Mouse (Mus musculus): ENCODE data around the gene Pip4k2c.
"Not testable (repeated sequence)": the region's sequence is repeated elsewhere in the genome, so short reads cannot be mapped to it uniquely, and the experiment has no call there.

Gene Pip4k2c

DNA sequence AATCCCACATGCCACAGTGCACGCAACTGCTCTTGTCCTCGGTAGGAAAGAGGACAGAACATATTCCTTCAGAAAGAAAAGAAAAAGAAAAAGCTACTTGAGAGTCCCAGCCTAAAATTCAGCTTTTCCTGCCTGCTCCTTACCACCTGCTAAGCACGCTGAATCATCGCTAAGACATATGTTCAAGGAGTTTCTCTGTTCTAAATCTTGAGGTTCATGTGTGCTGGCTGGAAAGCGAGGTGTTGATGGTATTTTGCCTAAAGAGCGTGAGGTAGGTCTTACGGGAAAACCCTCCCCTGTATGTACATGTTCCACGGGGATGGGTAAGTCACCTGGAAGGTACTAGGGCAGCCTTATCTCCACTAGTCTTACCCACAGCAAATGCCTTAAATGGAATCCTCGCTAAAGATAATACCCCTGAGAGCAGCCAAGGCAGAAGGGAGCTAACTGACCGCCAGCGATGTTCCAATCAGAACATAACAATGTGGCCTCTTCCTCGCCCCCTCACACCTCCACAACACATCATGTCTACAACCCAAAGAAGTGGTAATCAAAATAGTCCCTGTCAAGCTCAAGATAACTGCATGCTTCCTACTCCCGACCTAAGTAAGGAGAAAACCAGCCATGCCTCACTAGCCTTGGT lies 1.3 kb downstream of the Pip4k2c start:
- in situ Hi-C loops (cut with MboI, MseI) = no loop called here

DNA sequence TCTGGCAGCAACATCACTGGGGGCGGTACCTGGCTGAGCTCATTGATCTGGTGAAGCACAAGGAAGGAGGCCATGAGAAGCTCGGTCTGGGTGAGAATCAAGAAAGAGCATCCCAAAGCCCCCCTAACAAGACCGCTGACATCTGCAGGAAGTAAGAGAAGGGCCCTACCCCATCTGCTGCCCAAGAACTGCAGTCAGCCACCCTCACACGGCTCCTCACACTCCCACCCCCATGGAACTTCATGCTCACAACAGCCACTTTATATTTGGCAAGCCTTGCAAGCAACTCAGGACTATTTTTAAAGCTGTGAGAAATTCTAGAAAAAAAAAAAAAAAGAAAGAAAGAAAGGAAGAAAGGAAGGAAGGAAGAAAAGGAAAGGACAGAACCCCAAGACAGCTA lies 2.5 kb downstream of the Pip4k2c start:
- in situ Hi-C loops (cut with MboI, MseI) = no loop called here

- in situ Hi-C loops (cut with MboI, MseI) = no loop called here
Observed at GRCm38 (mm10) chr10:127205373-127205772, 6.0 kb downstream of the Pip4k2c start.

DNA sequence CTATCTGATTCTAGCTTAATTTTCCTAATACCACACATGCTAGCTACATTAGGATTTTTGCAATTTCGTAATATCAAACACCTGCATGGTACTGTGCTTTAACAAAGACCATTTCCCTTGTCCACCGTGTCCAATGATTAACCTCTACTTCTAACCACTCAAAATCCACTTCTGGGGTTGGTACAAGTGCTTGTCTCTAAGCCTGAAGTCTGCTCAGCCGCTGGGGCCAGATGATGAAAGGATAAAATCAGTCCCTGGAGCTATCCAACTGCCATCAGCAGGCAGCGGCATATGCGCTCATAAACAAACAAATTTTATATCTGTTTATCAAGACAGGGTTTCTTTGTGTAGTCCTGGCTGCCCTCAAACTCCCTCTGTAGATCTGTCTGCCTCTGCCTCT lies 6.8 kb downstream of the Pip4k2c start:
- in situ Hi-C loops (cut with MboI, MseI) = no loop called here

DNA sequence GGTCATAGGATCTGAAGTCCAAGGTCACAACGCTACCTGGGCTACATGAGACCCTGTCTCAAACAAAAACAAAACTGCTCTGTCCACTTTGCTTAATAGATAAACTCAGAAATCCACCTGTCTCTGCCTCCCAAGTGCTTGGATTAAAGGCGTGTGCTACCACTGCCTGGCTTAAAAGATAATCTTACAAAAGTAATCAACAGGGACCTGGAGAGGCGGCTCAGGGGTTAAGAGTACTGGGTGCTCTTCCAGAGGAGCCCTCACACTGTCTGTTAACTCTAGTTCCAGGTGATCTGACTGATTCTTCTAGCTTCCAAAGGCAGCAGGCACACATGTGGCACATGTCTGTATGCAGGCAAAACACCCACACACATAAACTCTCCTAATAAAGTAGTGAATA lies 8.3 kb downstream of the Pip4k2c start:
- in situ Hi-C loops (cut with MboI, MseI) = no loop called here

- in situ Hi-C loops (cut with MboI, MseI) = no loop called here
Observed at GRCm38 (mm10) chr10:127200279-127200678, 11.1 kb downstream of the Pip4k2c start.

GRCm38 (mm10) chr10:127199474-127199873 lies 11.9 kb downstream of the Pip4k2c start:
- in situ Hi-C loops (cut with MboI, MseI) = no loop called here

DNA sequence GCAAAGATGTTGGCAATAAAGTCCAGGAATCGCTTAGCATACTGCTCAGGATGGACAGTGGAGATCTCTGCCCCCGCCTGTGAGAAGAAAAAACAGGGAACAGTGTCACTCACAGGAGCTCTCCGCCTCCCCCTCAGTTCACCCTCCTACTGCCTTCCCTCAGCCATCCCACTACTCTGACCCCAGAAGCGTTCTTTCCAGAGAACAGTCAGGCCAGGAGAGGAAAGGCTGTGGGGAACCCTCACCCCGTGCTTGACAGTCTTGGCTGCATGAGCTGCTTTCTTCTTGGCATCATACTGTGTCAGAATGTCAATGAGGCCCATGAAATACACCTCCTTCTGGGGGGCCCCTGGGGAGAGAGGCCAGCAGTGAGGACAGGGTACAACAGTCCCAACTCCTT lies 12.3 kb downstream of the Pip4k2c start:
- in situ Hi-C loops (cut with MboI, MseI) = no loop called here

DNA sequence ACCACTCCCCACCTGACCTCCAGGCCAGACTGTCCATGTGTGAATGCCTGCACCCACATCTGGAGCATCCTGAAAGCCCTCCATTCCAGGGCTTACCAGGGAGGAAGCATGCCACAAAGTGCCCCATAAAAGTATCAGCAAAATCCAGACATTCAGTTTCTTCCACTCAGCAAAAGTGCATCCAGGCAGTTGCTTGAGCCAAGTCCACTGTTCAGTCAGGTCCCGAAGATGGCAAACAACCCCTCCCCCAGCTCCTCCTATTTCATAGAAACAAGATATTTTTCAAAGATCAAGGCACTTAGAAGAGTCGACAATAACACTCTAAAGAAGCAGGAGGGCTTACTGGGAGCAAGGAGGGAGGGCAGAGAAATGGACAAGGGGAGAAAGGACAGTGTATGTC lies 12.9 kb downstream of the Pip4k2c start:
- in situ Hi-C loops (cut with MboI, MseI) = no loop called here

GRCm38 (mm10) chr10:127197505-127198110 lies 13.8 kb downstream of the Pip4k2c start:
- in situ Hi-C loops (cut with MboI, MseI) = no loop called here

- in situ Hi-C loops (cut with MboI, MseI) = no loop called here
Observed at GRCm38 (mm10) chr10:127197104-127197503, 14.3 kb downstream of the Pip4k2c start.

- in situ Hi-C loops (cut with MboI, MseI) = no loop called here
Observed at GRCm38 (mm10) chr10:127196392-127196791, 15.0 kb downstream of the Pip4k2c start.

GRCm38 (mm10) chr10:127195328-127196129 lies 15.9 kb downstream of the Pip4k2c start, which contains the start of gene Dtx3:
Dtx3 (minus strand) TSS chr10:127195728.
- in situ Hi-C loops (cut with MboI, MseI) = no loop called here

DNA sequence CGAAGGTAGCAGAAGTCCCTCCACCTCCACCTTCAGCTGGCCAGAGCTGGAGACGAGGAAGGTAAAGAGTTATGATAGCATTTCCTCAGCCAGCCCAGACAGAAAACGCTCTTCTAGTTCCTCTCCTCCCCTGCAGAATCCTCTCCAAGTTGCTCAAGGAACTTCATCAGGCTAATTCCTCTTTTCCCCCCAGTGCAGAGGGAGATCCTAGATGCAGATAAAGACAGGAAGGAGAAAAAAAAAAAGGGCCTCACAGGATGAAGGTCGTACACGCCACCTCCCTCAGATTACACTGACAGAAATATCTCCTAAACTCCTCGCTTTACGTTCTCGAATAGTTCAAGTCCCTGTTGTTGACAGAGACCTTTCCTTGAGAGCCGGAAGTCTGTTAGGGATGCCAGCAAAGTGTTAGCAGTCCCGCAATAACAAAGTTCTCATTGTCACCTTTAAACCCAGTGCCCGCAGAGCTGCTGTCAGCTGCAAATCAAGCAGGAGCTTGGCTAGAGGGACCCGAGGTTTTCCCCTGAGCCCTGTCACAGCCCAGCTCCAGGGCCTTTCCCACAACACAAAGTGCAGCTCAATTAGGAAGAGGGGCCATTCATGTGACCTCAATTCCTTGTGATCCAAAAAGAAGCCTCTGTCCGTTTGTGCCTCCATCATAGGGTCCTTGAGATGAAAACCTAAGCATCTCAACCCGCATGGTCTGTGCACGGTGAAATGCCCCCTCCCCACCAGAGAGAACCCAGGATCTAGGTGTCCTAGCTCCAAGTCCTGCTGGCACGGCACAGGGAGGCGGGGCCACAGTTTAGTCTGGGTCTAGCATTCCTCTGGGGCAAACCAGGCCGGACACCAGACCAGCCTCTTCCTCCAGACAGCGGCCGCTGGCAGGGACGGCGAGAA lies 16.7 kb downstream of the Pip4k2c start:
- in situ Hi-C loops (cut with MboI, MseI) = no loop called here

- in situ Hi-C loops (cut with MboI, MseI) = no loop called here
Observed at GRCm38 (mm10) chr10:127193011-127193410, 18.4 kb downstream of the Pip4k2c start.

- in situ Hi-C loops (cut with MboI, MseI) = not testable (repeated sequence)
Observed at GRCm38 (mm10) chr10:127192057-127192328, 19.4 kb downstream of the Pip4k2c start.

DNA sequence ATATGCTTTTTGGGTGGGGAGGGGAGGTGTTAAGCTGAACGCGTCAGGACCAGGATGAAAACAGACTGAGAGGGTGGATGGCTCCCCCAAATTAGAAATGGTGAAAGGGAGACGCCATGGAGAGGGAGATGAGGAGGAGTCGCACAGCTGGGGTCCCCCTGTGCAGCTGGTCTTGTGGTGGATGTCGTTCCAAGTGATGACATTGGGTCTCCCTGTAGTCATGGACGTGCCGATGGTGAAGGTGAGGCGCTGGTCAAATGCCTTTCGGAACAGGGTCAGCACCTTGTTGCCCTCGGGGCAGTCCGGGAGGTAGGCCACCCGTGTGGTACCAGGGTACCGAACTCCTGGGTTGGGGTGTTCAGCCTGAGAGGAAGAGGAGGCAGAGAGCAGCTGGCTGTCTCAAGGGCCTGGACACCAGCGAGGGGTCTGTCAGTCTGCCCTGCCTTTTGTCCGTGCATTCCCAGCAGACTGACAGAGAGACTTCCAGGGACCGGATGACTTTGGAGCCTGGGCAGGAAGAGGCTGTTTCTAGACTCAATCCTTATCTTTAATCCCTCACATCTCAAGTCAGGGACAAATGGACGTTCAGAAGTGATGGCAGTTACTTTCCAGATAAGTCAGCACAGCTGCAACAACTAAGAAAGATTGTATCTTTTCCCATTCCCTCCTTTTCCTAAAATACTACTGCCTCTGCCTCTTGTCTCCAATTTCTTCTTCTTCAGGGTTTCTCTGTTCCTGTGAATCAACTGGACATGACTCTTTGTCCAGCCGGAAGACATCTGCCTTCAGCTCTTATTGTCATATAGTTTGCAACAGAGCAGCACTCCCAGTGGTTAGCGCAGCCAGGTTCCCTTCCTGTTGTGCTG lies 20.0 kb downstream of the Pip4k2c start:
- in situ Hi-C loops (cut with MboI, MseI) = no loop called here

DNA sequence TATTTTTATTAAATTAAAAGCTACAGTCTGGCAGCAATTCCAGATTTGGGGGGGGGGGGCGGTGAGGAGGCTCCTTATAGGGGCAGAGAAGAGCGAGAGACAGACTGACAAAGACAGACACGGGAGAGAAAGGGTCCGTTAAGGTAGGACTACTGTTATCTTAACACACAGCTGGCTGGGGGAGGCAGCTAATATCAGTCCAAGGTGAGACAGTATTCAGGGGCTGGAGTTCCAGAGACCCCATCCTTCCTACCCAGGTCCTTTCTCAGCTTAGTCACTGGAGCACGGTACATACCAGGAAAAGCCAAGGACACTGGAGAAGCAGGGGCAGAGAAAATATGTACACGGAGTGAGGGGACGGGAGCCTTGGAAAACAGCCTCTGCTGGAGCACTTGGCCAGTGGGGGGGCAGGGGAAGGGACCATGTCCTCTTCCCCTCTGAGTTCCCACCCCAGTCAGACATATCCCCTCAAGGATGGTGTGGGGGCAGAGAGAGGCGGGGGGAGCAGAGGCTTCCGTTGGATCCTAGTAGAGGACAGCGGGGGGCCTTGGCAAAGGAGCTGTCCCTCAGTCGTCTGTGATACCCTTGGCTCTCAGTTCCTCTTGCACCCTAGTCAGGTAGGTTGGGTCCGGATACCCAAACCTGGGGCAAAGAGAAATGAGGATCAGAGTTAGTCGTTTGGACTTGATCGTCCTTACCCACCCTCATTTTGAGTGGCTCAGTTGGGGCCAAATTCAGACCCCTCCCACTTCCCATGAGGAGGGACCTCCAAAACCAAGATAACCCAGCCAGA lies 20.8 kb downstream of the Pip4k2c start:
- in situ Hi-C loops (cut with MboI, MseI) = no loop called here

DNA sequence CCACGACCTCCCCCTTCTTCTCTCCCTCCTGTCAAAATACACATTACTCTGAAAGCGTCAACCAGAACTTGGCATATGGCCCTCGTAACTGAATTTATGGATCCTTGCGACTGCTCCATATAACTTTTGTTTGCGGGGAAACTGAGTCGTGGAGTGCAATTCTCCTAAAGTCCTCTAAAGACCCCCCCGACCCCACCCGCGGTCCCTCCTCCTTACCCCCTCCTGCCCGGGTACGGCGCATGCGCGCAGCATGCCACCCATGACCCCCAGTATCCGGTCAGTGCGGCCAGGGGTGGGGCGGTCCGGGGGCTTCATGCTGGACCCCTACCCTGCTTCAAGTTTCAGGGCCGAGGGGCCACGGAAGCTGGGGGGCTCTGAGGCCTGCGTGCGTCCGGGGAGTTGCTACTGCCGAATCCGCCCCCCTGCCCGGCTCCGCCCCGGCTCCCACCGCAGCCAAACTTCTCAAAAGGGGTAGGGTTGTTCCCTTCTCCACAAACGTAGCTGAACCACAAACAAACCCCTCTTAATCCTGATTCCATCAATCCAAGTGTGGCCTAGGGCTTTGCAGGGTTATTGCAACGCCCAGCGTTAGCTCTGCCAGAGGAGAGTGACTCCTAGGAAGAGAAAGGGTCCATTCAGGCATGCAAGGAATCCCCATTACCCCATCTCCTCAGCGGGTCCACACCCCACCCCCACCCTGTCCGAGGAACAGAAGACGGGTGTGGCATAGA lies 21.6 kb downstream of the Pip4k2c start, which contains the start of gene Arhgef25:
TSS of gene Arhgef25 (minus strand) at position 433 of the 731 bp plus-strand sequence.
- in situ Hi-C loops (cut with MboI, MseI) = loop anchor here (10.0 kb wide), 1 partner anchor 125 kb away; the partner anchor contains the start of gene Mars
